Mouse (Mus musculus): ENCODE measurements around the gene Parl.

Parl gene

DNA sequence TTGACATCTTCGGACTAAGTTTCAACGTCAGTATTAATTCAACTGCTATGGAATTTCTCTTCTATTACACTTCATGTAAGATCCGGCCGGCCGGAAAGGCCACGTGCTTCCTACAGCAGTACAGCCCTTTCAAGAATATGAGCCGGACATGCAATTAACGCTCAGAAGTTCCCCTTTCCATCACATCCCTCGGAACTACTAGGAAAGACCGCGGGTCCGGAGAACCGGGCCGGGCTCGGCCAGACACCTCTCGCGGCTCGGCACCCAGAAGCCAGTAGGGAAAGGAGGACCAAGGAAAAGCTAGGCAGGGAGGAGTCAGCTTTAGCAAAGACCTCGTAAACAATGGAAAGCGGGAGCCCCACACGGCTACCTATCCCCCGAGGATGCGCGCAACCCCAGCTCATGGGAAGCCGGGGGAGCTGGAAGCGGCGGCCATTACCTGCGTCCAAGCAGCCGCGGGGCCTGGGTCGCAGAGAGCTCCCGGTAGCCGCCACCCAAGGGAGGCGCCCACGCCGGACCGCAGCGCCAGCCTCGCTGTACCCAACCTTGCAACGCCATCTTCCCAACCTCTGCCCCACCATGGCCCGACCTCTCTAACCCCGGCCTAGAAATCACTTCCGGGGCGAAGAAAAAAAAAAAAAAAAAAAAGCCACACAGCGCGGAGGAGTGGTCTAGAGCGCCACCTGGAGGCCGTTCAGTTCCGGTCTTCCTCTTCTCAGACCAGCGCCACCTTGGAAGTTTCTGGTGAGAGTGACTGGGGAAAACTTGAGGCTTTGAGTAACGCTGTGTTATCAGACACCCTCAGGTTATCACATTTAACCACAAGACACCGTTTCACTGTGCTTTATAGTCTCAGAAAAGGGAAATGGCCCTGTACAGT, at the start of gene Parl:
TSS of gene Parl (minus strand) at position 618 of the 880 bp plus-strand sequence.
- peak; percentile 96 for DNase-seq (ENCODE audit: low read depth)

DNA sequence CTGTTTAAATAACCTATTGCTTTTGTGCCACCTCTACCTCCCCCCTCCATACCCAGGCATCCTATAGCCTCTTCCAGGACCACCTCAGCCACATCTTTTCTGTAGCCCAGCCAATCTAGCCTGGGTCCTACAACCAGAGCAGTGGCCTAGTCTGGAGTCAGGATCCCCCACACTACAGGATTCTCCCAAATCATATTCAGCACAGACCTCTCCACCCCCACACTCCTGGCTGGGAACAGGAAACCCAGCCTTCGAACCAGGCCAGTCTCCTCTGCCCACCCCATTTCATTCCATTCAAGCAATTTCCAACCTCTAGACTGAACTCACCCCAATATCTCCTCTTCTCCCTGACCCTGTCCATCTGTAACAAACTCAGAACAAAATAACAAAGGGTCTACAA, 43.3 kb upstream of the Parl start:
- DNase-seq (ENCODE audit: low read depth), result no peak

DNA sequence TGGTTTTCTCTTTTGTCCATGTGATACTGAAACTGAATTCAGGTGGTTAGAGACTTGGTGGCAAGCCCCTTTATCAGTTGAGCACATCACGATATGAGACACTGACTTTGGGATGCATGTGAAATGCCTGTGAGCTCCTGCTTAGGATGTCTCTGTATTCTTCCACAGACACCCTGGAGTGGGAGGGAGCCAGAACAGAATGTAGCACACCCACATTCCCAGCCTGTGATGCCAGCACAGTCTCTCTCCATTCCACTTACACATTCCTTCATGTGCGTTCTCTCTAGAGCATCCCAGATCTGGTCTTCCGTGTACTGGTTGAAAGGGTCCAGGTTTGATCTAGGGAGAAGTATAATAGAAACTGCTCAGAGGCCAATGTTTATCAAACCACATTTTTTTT, 36.4 kb upstream of the Parl start:
- no peak for DNase-seq (ENCODE audit: low read depth)

DNA sequence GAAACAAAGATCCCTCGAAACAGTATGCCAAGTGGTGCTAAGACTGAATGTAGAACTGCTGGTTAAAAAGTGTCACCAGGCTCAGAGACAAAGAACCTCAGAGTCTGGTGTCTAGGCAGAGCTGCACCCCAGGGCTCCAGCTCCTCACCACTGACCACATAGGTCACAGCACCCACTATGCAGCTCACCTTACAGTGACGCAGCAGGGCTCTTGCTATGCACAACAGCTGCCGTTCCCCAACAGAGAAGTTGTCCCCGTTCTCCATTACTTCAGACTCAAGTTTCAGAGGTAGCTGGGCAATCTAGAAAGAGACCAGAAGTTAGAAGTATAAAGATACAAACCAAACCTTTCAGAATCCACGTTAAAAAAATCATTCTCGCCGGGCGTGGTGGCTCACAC, 32.7 kb upstream of the Parl start:
- DNase-seq (ENCODE audit: low read depth), result no peak

DNA sequence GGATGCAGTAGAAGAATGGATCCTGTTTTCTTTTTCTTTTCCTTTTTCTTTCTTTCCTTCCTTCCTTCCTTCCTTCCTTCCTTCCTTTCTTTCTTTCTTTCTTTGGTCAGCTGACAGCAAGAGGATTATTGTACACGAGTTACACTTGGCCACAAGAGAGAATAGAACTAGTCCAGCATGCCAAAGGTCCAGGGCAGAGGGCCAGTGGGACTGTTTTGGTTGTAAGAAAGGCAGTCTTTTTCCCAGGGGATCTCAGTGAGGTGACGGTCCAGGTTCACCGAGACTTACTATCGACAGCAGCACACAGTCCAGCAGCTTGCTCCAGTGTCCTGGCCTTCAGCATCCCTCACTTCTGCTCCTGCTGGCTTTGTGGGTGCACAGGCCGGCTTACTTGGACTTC, 26.1 kb upstream of the Parl start:
- no peak for DNase-seq (ENCODE audit: low read depth)

DNA sequence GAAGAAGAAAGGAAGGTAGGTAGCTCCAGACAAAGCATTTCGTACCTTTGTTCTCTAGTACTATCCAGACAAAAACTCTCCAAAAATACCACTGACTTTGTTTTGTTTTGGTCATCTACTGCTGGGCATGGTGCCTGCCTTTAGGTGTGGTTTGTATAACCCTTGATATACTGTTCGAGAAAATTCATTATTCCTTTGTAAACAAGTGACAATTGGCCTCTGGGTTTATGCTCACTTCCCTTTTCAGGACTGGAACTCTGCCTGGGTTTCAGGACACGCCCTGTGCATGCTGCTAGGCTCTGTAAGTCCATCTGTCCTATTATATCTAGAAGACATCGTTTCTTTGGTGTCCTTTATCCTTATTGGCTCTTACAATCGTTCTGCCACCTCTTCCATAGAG, 23.1 kb upstream of the Parl start, which contains the start of gene Cyp2ab1:
TSS of gene Cyp2ab1 (minus strand) at position 119 of the 400 bp plus-strand sequence.
- no peak for DNase-seq (ENCODE audit: low read depth)

DNA sequence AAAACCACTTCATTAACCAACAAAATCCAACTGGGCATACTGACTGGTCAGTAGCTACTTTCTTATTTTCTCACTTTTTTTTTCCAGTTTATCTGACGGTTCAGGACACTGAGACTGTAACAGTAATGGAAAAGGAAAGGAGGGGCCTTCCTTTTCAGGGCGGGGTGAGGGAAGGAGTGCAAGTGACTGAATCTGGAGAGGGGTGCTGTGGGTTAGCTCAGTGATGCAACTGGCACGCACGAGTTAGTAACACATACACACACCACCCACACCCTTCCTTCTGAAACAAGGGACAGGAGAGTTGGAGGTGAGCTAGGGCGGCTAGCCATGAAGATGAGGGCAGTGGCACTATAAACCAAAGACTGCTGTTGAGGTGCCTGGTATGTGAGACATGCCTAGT, 21.7 kb upstream of the Parl start:
- no peak for DNase-seq (ENCODE audit: low read depth)

DNA sequence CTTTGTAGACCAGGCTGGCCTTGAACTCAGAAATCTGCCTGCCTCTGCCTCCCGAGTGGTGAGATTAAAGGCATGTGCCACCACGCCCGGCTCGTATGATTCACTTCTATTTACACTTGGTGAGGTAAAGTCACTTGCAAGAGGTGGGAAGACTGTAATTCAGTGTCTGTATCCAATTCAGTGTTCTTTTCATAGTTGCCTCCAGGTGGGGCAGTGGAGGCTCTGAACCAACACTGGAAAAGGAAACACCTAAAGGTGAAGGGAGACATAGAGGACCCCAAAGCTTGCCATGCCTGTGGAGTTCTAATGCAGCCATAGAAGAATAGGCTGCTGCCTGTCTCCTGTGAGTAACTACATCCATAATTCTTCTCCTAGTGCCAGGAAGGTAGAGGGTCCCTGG, 20.1 kb upstream of the Parl start:
- no peak for DNase-seq (ENCODE audit: low read depth)

DNA sequence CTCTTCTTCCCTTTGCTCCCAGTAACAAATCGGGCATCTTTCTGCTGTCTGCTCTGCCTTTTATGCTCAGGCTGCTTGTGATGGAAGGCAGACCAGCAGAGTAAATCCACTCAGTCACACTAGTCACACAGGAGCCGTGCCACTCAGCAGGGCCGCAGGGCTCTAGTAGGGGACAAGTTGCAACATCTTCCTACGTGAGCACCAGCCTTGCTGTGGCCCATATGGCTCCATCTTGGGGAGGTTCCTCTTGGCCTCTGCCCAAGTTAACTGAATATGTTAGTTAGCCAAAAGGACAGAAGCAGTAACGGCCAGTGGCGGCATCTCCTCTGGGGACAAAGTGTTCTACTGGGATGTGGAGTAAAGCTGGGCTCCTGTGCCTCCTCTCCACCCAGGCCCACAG, 14.6 kb upstream of the Parl start:
- DNase-seq (ENCODE audit: low read depth), result no peak

DNA sequence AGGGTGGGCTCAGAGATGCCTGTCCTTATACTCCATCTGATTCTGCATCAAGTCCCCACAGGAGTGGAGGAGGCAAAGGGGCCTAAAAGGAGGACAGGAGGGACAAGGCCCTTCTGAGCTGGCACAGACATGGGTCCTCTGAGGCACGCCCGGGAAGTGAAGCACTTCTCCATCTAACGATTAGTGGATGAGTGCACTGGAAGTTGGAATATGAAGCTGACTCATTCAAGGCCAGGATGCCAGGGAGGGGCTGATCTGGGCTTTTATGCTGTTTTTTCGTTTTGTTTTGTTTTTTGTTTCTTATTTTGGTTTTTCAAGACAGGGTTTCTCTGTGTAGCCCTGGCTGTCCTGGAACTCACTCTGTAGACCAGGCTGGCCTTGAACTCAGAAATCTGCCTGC, 13.1 kb upstream of the Parl start:
- no peak for DNase-seq (ENCODE audit: low read depth)

DNA sequence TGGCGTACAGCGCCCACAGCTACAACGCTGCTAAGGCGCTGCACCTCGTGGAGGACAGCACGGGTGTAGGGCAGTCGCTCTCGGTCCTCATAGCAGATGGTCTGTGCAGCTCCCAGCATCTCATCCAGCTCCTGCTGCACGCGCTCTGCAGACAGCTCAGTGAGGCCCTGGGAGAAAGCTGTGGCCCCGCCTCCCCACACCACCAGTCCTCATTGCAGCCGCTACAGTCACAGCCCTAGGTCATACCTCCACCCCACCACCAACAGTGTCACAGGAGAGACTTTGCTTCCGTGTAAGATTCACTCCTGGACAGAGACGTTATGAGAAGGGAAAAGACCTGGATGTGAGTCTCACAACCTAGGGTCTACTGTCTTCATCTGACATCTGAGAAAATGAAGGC, 10.1 kb upstream of the Parl start:
- no peak for DNase-seq (ENCODE audit: low read depth)

DNA sequence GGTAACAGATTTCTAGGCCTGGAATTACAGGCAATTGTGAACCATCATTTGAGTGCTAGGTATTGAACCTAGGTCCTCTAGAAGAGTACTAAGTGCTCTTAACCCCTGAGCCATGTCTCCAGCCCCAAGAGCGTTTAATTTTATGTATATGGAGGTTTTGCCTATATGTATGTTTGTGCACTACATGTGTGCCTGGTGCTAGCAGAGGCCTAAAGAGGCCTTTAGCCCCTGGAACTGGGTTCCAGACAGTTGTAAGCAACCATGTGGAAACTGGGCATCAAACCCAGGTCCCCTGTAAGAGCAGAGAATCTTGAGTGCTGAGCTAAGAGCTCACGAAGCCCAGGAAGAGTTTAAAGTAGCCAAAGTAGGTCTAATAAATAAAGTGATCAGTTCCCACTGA, 2.1 kb downstream of the Parl start:
- no peak for DNase-seq (ENCODE audit: low read depth)

DNA sequence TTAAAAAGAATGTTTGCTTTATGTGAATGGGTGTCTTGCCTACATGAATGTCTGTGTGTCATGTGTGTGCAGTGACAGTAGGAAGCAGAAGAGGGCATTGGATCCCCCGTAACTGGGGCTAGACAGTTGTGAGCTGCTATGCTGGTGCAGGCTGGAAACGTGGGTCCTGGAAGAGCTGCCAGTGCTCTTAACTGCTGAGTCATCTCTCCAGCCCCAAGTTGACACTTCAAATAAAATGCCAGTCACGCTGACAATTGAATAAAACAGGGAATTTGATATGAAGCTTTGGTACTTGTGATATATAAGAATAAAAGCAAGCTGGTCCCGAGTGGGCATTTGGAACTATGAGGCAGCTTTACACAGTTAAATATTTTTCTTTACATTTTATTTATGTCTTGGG, 21.9 kb downstream of the Parl start:
- DNase-seq (ENCODE audit: low read depth), result no peak

DNA sequence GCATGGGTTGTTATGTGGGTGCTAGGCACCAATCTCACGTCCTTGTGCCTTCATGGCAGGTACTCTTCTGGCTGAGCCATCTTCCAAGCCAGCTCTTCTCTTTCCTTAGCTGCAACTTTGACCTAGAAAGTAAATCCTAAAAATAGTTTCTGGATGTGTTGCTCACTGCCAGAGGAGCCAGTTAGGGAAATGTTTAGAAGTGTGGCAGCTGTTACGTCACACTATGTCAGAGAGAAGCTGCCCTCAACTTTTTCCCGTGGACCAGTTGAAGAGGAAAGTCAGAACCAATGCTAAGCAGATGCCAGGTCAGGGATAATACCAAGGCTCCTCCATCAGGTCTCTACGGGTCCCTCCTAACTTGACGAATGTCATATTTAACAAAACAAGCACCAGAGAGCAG, 22.8 kb downstream of the Parl start:
- DNase-seq (ENCODE audit: low read depth), result no peak

DNA sequence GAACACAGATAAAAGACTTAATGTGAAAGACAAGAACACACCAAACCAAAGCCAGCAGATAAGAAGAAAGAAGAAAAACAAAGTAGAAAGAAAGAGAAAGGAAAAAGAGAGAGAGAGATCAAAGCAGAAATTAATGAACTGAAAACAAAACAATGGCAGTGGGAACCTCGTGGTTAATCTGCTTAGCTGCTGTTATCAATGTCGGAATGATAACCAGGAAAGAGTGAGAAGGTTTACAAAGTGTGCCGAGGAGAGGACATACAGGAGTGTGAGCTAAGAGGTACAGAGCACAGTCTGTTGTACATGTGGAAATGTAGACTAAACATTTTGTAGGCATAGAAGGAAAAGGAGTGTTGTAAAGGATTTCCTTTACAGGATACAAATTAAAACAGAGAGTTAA, 29.2 kb downstream of the Parl start:
- no peak for DNase-seq (ENCODE audit: low read depth)

DNA sequence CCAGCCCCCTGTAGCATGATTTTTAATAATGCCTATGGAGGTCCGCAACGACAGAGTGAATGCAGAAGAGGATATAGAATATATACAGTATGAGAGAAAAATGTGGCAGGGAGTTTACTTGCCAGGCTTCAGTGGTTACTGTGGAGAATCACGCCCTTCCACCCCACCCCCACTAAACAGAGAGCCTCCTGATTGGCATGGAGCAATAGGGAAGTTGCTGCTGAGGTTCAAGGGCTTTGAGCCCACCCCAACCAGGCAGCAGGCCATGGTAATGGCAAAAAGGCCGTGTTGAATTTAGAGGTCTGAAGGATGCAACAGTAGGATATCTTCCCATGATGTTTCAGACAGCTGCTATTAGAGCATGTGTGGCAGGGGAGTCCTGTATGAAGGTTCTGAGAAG, 30.8 kb downstream of the Parl start:
- no peak for DNase-seq (ENCODE audit: low read depth)

DNA sequence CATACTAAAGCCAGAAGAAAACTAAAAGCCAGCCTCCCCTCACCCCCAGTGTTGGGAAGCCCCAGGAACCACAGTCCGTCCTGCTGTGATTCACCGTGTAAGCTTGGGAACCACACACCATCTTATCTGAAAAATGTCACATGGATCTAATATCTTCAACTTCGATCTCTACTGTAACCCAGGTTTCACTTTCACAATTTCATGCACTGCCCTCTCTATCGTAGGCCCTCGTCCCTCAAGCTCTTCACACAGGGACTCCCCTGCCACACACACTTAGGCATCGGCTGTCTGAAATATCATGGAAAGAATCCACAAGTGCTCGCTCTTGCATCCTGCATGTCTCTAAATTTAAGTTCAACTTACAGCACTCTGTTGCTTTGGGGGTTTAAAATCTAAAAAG, 37.1 kb downstream of the Parl start:
- DNase-seq (ENCODE audit: low read depth), result no peak

DNA sequence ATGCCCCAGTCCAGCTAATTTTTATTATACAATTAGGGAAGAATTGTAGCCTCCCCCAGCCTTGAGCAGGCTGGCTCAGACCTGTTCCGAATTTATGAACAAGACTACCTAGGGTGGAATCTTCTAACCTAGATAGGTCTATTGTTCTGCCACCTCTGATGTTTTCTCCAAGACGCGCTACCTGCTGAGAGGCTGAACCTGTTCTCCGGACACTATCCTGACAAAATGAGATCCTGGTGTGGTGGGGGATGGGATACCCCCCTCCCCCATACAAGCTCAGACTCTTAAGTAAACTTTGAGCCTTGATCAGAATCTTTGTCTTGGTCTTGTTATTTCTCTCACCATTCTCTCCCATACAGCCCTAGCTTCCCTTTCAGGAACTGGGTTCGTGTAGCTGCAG, 44.3 kb downstream of the Parl start:
- DNase-seq (ENCODE audit: low read depth), result no peak

DNA sequence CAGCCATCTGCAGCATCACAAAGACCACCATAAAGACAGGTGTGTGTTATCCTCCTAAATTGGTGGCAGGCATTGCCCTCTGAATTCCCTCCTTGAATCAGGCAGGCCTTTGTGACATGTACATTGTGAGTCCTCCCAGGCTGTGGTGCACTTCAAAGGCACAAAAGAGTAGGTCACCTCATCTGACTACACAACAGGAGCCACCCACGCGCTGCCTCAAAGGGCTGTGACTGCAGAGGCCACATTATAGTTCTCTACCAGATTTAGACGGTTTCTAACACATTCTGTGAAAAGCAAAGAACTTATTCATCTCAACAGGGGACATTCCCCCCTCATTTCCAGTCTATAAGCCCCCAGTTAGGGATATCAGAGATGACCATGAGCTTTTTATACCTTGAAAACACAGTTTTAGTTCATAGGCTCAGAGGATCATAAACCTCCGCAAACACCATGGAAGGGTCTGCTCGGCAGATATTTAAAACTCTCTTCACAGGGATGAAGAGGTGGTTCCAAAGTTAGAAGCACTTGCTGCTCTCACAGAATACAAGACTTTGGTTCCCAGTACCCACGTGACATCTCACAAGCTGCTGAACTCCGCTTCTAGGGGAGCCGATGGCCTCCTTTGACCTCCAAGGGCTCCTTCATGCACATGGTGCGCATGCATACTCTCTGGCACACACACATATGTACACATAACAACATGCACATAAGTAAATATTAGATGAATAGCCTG, 53.6 kb downstream of the Parl start:
- no peak for DNase-seq (ENCODE audit: low read depth)

DNA sequence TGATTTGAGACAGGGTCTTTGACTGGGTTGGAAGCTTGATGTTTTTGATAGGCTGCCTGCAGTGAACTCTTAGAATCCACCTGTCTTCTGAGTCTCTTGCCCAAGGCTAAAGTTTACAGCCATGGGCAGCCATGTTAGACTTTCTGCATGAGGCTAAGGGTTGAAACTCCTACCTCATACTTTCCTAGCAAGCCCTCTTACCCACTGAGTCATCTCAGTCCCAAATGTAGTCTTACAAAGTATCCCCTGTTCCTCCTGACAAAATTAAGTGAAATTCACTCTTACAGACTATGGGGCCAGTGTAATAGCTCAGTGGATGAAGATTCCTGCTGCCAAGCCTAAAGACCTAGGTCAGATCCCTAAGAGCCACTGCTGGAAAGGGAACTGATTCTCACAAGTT, 55.1 kb downstream of the Parl start:
- DNase-seq (ENCODE audit: low read depth), result no peak

DNA sequence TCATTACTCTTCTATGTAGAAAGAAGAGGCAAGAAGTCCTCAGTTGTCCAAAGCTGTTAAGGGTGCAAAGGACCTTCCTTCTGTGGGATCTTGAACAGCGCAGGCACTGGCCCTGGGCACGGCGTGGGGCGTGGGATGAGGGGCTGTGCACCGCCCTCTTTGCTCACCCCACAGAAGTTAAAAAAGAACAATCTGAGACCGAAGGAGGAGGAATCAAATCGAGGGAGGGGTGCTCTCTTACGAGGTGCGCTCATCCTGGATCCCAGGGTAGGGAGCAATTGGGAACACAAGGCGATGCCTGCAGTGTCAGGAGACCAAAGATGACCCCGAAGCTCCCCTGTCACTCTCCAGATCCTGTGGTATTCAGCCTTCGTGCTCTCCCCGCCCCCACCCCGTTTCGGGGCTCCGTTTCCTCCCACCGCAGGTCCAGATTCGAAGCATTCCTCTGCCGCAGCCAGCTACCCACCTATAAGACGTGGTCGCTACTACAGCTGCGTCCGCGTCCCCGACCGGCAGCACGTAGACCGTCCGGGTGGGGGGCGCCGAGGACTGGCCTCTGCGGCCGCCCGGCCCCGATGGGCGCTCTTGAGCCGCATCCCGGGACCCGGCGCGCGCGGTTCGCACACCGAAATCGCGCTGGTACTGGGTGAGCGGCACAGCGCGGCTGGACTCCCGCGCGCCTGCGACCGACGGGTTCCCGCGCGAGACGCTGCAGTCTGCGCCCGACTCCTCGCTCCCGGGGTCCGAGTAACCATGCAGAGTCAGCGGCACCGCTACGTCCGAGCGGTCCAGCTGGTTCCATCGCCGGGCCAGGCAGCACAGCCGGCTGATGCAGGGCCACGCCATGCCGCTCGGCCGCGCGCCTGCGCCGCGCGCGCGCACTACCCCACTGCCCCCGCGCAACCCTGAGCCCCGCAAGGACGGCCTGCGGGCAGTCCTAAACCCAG, 61.4 kb downstream of the Parl start, which contains the start of gene Map6d1:
TSS of gene Map6d1 (minus strand) at position 891 of the 947 bp plus-strand sequence.
- DNase-seq (ENCODE audit: low read depth), result peak; percentile 10

DNA sequence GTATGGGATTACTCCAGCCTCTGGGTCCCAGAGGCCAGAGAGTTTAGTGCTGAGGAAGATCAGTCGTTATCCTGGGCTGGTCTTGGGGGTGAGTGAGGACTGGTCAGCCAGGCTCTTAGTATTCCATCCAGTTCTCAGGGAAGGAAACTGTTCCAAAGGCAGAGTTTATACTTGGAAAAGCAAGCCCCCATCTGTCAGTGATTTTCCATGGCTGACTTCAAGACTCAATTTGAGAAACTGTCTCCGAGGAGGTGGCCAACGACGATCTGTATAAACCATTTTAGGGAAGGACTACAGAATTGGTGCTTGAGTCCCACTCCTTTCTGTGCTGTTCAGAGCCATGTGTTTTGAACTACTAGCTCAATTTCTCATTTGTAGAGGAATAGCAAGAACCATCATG, 63.5 kb downstream of the Parl start:
- DNase-seq (ENCODE audit: low read depth), result no peak

All from naive thymus-derived CD4-positive, alpha-beta T cell, adult 2 months (primary cell).